ENCODE assay signal across 7 mouse cellular contexts in the genomic region with DNA sequence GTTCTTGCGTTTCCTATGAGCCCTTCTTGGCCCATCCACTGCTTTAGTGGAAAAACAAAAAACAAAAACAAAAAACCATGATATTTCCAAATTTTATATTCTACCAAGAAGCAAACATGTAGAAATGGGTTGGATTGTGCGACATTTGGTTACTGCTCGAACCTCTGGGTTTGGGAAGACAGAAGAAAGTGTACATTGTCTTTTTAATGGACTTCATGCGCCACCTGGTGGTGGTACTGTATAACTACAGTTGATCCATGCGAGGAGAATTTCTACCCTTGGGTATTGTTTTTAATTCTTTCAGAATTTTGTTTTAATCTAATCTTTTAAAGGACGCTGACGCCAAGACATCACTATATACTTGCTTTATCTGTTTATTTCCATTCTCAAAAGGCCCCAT.
DNase-seq lines count a peak whose midpoint lies in the region; ATAC-seq lines count a peak whose summit lies in the region.

No protein-coding gene starts in this region.

- peaks cover 3% of the 10 kb centered on the region; the same call in 1 of the 2 replicates for H3K4me1 ChIP-seq in midbrain, embryonic 10.5 days
- H3K4me1 ChIP-seq in midbrain, embryonic 15.5 days, result peaks cover 3% of the 10 kb centered on the region; the same call in 1 of the 2 replicates
- H3K4me1 ChIP-seq in forebrain, embryonic 16.5 days (replicated peaks; ENCODE audit: control insufficient read depth, insufficient read depth, low read length), result peaks cover 7% of the 10 kb centered on the region
- no peaks in the 10 kb centered on the region for H3K4me1 ChIP-seq in liver, embryonic 13.5 days (replicated peaks)

- no peak overlapping the region for H3K9ac ChIP-seq in midbrain, embryonic 15.5 days
- H3K9ac ChIP-seq in forebrain, embryonic 16.5 days (replicated peaks; ENCODE audit: low read depth, low read length), result no peak overlapping the region
- H3K9ac ChIP-seq in liver, embryonic 13.5 days, result no peak overlapping the region

- ATAC-seq in midbrain, embryonic 15.5 days (replicated peaks), result no peak
- ATAC-seq in forebrain, embryonic 16.5 days, result 0 out of 2 replicates have a peak, but pooled peaks have one; percentile 29
- no peak for ATAC-seq in liver, embryonic 13.5 days (ENCODE audit: low read depth)

- H3K4me2 ChIP-seq in midbrain, embryonic 15.5 days, result no peak overlapping the region
- no peak overlapping the region for H3K4me2 ChIP-seq in forebrain, embryonic 16.5 days (ENCODE audit: low read length)
- H3K4me2 ChIP-seq in liver, embryonic 13.5 days, result no peak overlapping the region

- DNase-seq in midbrain, embryonic 10.5 days (ENCODE audit: low spot score), result peak; percentile 41
- peak; percentile 83 for DNase-seq in NIH3T3 (ENCODE audit: low read depth)
- DNase-seq in c-Kit-positive CD71-positive TER-119-positive erythroid progenitor cells, embryonic 14.5 days (ENCODE audit: low spot score), result peak; percentile 44
- DNase-seq in liver, embryonic 13.5 days, result peak; percentile 17
- peak; percentile 40 for DNase-seq in retina, postnatal 7 days (ENCODE audit: low read depth, low spot score)

- no peaks in the 10 kb centered on the region for H3K27me3 ChIP-seq in midbrain, embryonic 10.5 days (ENCODE audit: low read depth, poor library complexity, severe bottlenecking)
- H3K27me3 ChIP-seq in midbrain, embryonic 15.5 days (replicated peaks), result no peaks in the 10 kb centered on the region
- no peaks in the 10 kb centered on the region for H3K27me3 ChIP-seq in forebrain, embryonic 16.5 days (replicated peaks; ENCODE audit: control insufficient read depth, insufficient read depth, low read length)
- no peaks in the 10 kb centered on the region for H3K27me3 ChIP-seq in liver, embryonic 13.5 days

- no peaks in the 10 kb centered on the region for H3K9me3 ChIP-seq in midbrain, embryonic 10.5 days (replicated peaks)
- H3K9me3 ChIP-seq in midbrain, embryonic 15.5 days, result no peaks in the 10 kb centered on the region
- no peaks in the 10 kb centered on the region for H3K9me3 ChIP-seq in forebrain, embryonic 16.5 days (ENCODE audit: control insufficient read depth, low read length)
- no peaks in the 10 kb centered on the region for H3K9me3 ChIP-seq in liver, embryonic 13.5 days (replicated peaks)

- 28% methylated on average over 7 of the region's 7 CpGs for WGBS in midbrain, embryonic 10.5 days
- 19% methylated on average over 7 of the region's 7 CpGs for WGBS in midbrain, embryonic 15.5 days
- WGBS in forebrain, embryonic 16.5 days, result 13% methylated on average over 7 of the region's 7 CpGs
- 19% methylated on average over 7 of the region's 7 CpGs for WGBS in liver, embryonic 13.5 days (ENCODE audit: insufficient replicate concordance)

- H3K27ac ChIP-seq in midbrain, embryonic 10.5 days (replicated peaks), result no peak overlapping the region
- no peak overlapping the region for H3K27ac ChIP-seq in midbrain, embryonic 15.5 days
- H3K27ac ChIP-seq in forebrain, embryonic 16.5 days (ENCODE audit: low read length), result no peak overlapping the region
- H3K27ac ChIP-seq in liver, embryonic 13.5 days, result no peak overlapping the region

- no peaks in the 10 kb centered on the region for H3K36me3 ChIP-seq in midbrain, embryonic 10.5 days
- no peaks in the 10 kb centered on the region for H3K36me3 ChIP-seq in midbrain, embryonic 15.5 days (replicated peaks)
- H3K36me3 ChIP-seq in forebrain, embryonic 16.5 days (ENCODE audit: control insufficient read depth, insufficient read depth), result no peaks in the 10 kb centered on the region
- no peaks in the 10 kb centered on the region for H3K36me3 ChIP-seq in liver, embryonic 13.5 days

- H3K4me3 ChIP-seq in midbrain, embryonic 10.5 days, result no peak overlapping the region
- H3K4me3 ChIP-seq in midbrain, embryonic 15.5 days, result no peak overlapping the region
- H3K4me3 ChIP-seq in forebrain, embryonic 16.5 days (replicated peaks; ENCODE audit: low read length), result no peak overlapping the region
- no peak overlapping the region for H3K4me3 ChIP-seq in liver, embryonic 13.5 days (replicated peaks)

Comparison
In these comparisons a context has a peak if more than half of its experiments do, and no peak if none do; other contexts are left out.
1. DNase-seq: peak in every context shown above with its lines; median percentile 83 in NIH3T3; 44 in c-Kit-positive CD71-positive TER-119-positive erythroid progenitor cells, embryonic 14.5 days; 41 in midbrain, embryonic 10.5 days; 40 in retina, postnatal 7 days; 17 in liver, embryonic 13.5 days.